Mouse (Mus musculus): ENCODE results near the gene Agpat2.

- TF ChIP-seq POLR2A (IDR thresholded peaks at IDR 0.05; ENCODE audit: borderline replicate concordance, extremely low read depth, insufficient read depth, insufficient read length, poor library complexity, severe bottlenecking) (peak; percentile 92; the same call in 1 of the 2 replicates), CTCF (IDR thresholded peaks at IDR 0.05; ENCODE audit: borderline replicate concordance, extremely low read depth, insufficient read depth, insufficient read length) (peak; percentile 95)
These were observed 35.9 kb upstream of the Agpat2 start for GRCm38 (mm10) chr2:26639838-26640830.
